Mouse (Mus musculus): ENCODE measurements around the gene Wdr24. TPM values are rescaled to one million over a fixed set of nuclear protein-coding genes. Genes with fewer than 3 reads are reported as not detected.

The Wdr24 gene
- polyA plus RNA-seq, 1 experiment from 2014 or later = 11.9 TPM

DNA sequence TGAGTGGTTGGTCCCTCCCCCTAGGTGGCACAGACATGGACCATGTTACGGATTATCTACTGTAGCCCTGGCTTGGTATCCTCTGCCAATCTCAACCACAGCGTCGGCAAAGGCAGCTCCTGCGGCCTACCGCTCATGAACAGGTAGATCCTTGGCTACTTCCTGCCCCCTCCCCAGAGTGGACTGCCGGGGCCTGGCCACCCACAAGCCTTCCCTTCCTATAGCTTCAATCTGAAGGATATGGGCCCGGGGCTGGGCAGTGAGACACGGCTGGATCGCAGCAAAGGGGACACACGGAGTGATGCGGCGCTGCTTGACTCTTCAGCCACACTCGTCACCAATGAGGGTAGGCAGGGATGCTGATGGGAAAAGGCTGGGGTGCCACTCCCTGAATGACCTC, 3.6 kb downstream of the Wdr24 start:
- Histone ChIP-seq H3K4me2 (no peak overlapping the region), H3K27ac (no peak overlapping the region), H3K4me1 (replicated peaks) (peaks cover 72% of the 10 kb centered on the region), H3K4me3 (replicated peaks) (no peak overlapping the region), H3K9ac (no peak overlapping the region), H3K9me3 (replicated peaks) (no peaks in the 10 kb centered on the region), H3K36me3 (peaks cover 56% of the 10 kb centered on the region), H3K27me3 (peaks cover 7% of the 10 kb centered on the region)
- WGBS (ENCODE audit: insufficient replicate concordance) = 88% methylated on average over 13 of the region's 13 CpGs
- DNase-seq (no peak), ATAC-seq (ENCODE audit: low read depth) (no peak)

DNA sequence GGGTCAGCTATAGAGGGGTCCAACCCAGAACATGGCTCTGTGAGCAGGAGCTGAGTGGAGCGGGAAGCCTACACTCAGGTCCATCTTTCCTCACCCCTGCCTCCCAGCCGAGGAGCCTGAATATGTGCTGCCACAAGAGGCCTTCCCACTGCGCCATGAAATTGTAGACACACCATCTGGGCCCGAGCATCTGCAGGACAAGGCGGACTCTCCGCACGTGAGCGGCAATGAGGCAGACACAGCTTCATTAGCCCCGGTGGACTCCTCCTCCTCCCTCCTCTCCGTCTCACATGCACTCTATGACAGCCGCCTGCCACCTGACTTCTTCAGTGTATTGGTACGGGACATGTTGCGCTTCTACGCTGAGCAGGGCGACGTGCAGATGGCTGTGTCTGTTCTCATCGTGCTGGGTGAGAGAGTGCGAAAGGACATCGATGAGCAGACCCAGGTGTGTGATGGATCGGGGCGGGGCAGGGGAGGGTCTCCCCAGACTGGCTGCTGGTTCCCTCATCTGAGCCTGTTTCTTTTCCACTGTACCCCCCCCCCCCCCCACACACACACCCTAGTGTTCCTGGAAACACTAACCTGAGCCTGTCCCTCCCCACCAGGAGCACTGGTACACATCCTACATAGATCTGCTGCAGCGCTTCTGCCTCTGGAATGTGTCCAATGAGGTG, 4.3 kb downstream of the Wdr24 start:
- H3K4me1 ChIP-seq (replicated peaks) = peaks cover 73% of the 10 kb centered on the region
- DNase-seq = no peak
- no peaks in the 10 kb centered on the region for H3K9me3 ChIP-seq (replicated peaks)
- H3K4me2 ChIP-seq = peak overlapping the region; percentile 99; the same call in 1 of the 2 replicates
- peak overlapping the region; percentile 85; the same call in 1 of the 2 replicates for H3K4me3 ChIP-seq (replicated peaks)
- no peak for ATAC-seq (ENCODE audit: low read depth)
- H3K27ac ChIP-seq = peak overlapping the region; percentile 78; the same call in 1 of the 2 replicates
- 0 out of 2 replicates have a peak, but pooled peaks cover under 1% of the 10 kb centered on the region for H3K27me3 ChIP-seq
- H3K9ac ChIP-seq = no peak overlapping the region; the same call in 1 of the 2 replicates
- WGBS (ENCODE audit: insufficient replicate concordance) = 85% methylated on average over 22 of the region's 22 CpGs
- peaks cover 56% of the 10 kb centered on the region for H3K36me3 ChIP-seq

DNA sequence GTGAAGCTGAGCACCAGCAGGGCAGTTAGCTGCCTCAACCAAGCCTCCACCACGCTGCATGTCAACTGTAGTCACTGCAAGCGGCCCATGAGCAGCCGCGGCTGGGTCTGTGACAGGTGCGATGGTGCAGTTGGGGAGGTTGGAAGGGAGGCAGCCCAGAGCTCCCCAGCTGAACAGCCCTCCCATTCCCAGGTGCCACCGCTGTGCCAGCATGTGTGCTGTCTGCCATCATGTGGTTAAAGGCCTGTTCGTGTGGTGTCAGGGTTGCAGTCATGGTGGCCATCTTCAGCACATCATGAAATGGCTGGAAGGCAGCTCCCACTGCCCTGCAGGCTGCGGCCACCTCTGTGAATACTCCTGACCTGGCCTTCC, 4.8 kb downstream of the Wdr24 start:
- Histone ChIP-seq H3K4me2 (peak overlapping the region; percentile 99), H3K4me1 (replicated peaks) (peaks cover 70% of the 10 kb centered on the region), H3K9ac (peak overlapping the region; percentile 81), H3K27me3 (no peaks in the 10 kb centered on the region), H3K4me3 (replicated peaks) (peak overlapping the region; percentile 85), H3K9me3 (replicated peaks) (no peaks in the 10 kb centered on the region), H3K27ac (peak overlapping the region; percentile 78), H3K36me3 (peaks cover 56% of the 10 kb centered on the region)
- 83% methylated on average over 8 of the region's 8 CpGs for WGBS (ENCODE audit: insufficient replicate concordance)
- DNase-seq (no peak), ATAC-seq (ENCODE audit: low read depth) (no peak)

DNA sequence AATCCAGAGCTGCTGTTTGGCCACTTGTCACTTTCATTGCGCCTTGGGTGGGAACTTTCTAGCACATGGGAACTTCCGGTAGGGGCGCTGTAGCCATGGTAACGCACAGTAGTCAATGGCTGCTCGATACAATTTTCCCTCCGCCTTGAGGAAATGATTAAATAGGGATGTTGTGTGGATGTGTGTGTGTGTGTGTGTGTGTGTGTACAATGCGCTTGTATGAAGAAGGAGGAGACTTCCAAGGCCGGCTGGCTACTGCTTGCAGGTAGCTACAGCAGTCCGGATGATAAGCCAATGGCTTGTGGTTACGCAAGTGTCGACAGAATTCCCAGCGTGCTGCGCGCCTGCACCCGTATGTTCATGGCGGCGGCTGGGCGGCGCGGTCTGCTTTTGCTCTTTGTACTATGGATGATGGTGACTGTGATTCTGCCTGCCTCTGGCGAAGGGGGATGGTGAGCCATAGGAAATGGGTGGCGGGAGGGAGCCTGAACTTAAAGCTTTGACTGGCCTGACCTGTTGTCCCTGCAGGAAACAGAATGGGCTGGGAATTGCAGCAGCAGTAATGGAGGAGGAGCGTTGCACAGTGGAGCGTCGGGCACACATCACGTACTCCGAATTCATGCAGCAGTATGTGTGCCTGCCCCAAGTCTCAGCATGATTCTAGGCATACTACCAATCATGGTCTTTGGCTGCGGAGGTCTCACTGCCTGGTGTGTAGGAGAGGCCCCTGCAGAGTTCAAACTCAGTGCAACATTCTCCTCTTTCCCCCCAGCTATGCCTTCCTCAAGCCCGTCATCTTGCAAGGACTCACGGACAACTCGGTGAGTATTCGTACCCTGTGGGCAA, 5.5 kb downstream of the Wdr24 start, which contains the start of gene Jmjd8:
Gene Jmjd8 (plus strand): TSS at position 156 of the 846 bp plus-strand sequence.
- H3K4me1 ChIP-seq (replicated peaks) = peaks cover 73% of the 10 kb centered on the region
- WGBS (ENCODE audit: insufficient replicate concordance) = 1% methylated on average over 32 of the region's 32 CpGs
- H3K36me3 ChIP-seq = peaks cover 56% of the 10 kb centered on the region
- peak within 1 kb of the TSS; percentile 78 for H3K27ac ChIP-seq
- no peaks in the 10 kb centered on the region for H3K27me3 ChIP-seq
- peak; percentile 37 for ATAC-seq (ENCODE audit: low read depth)
- peak within 1 kb of the TSS; percentile 99 for H3K4me2 ChIP-seq
- H3K4me3 ChIP-seq (replicated peaks) = peak within 1 kb of the TSS; percentile 85
- H3K9me3 ChIP-seq (replicated peaks) = no peaks in the 10 kb centered on the region
- peak; percentile 72 for DNase-seq
- H3K9ac ChIP-seq = peak within 1 kb of the TSS; percentile 81

DNA sequence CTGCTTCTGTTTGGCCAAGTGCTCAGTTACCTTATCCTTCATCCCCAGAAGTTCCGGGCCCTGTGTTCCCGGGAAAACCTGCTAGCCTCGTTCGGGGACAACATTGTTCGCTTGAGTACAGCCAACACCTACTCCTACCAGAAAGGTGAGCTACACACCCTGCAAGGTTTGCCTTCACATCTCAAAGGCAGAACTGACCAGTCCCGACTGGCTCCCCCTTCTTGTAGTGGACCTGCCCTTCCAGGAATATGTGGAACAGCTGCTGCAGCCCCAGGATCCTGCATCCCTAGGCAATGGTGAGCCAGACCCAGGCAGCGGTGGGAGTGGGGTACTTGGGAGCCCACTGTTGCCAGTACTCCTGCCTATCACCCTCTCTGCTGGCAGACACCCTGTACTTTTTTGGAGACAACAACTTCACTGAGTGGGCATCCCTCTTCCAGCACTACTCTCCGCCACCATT, 6.2 kb downstream of the Wdr24 start:
- 44% methylated on average over 8 of the region's 8 CpGs for WGBS (ENCODE audit: insufficient replicate concordance)
- Histone ChIP-seq H3K27ac (peak overlapping the region; percentile 78), H3K36me3 (peaks cover 58% of the 10 kb centered on the region), H3K9me3 (replicated peaks) (no peaks in the 10 kb centered on the region), H3K4me3 (replicated peaks) (peak overlapping the region; percentile 85), H3K4me2 (peak overlapping the region; percentile 99), H3K27me3 (no peaks in the 10 kb centered on the region), H3K4me1 (replicated peaks) (peaks cover 73% of the 10 kb centered on the region), H3K9ac (peak overlapping the region; percentile 81)
- ATAC-seq (ENCODE audit: low read depth) (no peak), DNase-seq (no peak)

DNA sequence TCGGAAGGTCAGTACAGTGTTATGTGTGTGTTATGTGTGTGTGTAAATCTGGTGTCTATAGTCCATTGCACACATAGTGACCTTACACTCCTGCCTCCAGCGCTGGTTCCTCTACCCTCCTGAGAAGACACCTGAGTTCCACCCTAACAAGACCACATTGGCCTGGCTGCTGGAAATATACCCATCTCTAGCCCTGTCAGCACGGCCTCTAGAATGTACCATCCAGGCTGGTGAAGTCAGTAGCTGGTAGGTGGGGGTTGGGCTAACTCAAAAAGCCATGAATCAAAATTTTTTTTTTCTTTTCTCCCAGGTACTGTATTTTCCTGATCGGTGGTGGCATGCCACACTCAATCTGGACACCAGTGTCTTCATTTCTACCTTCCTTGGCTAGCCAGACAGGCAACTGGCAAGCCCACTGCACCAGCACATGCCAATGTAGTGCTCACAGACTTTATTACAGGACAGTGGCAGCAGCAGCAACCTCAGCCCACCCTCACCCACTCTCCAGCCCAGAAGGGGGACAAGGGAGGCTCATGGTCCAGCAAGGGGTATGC, 6.8 kb downstream of the Wdr24 start:
- Histone ChIP-seq H3K4me1 (replicated peaks) (peaks cover 73% of the 10 kb centered on the region), H3K4me3 (replicated peaks) (peak overlapping the region; percentile 85), H3K4me2 (peak overlapping the region; percentile 99), H3K27ac (peak overlapping the region; percentile 78; the same call in 1 of the 2 replicates), H3K9ac (peak overlapping the region; percentile 81), H3K9me3 (replicated peaks) (no peaks in the 10 kb centered on the region), H3K27me3 (no peaks in the 10 kb centered on the region), H3K36me3 (peaks cover 65% of the 10 kb centered on the region)
- 74% methylated on average over 4 of the region's 4 CpGs for WGBS (ENCODE audit: insufficient replicate concordance)
- DNase-seq (no peak), ATAC-seq (ENCODE audit: low read depth) (no peak)

DNA sequence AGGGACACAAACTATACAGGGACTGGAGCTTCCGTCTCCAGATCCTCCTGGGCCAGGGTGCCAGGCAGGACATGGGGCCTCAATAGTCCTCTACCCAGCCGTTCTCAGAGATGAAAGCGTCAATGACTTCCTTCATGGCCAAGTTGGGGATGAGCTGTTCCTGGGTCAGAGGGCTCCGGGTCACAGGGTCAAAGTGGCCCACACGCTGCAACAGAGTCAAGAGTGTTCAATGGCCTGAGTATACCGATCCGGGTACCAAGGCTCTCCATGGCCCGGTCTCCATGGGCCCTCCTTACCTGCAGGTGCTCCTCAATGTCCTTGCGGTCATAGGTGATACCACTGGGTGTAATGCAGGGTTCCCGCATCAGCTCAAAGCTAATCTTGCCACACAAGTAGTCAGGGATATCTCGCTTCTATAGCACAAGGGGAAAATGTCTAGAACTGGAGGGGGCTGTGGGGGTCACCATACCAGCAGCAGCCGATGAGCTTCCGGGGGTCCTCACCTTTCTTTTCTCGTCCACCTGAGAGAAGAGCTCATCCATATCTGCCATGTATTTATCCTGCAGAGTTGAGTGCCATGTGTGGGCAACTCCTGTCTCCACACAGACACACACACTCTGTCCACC, 7.5 kb downstream of the Wdr24 start:
- 81% methylated on average over 14 of the region's 14 CpGs for WGBS (ENCODE audit: insufficient replicate concordance)
- peak overlapping the region; percentile 99 for H3K4me2 ChIP-seq
- peak overlapping the region; percentile 85 for H3K4me3 ChIP-seq (replicated peaks)
- peak overlapping the region; percentile 93; the same call in 1 of the 2 replicates for H3K27ac ChIP-seq
- H3K9me3 ChIP-seq (replicated peaks) = no peaks in the 10 kb centered on the region
- peaks cover 66% of the 10 kb centered on the region for H3K36me3 ChIP-seq
- peaks cover 75% of the 10 kb centered on the region for H3K4me1 ChIP-seq (replicated peaks)
- peak overlapping the region; percentile 89 for H3K9ac ChIP-seq
- DNase-seq (no peak), ATAC-seq (ENCODE audit: low read depth) (no peak)
- H3K27me3 ChIP-seq = no peaks in the 10 kb centered on the region

DNA sequence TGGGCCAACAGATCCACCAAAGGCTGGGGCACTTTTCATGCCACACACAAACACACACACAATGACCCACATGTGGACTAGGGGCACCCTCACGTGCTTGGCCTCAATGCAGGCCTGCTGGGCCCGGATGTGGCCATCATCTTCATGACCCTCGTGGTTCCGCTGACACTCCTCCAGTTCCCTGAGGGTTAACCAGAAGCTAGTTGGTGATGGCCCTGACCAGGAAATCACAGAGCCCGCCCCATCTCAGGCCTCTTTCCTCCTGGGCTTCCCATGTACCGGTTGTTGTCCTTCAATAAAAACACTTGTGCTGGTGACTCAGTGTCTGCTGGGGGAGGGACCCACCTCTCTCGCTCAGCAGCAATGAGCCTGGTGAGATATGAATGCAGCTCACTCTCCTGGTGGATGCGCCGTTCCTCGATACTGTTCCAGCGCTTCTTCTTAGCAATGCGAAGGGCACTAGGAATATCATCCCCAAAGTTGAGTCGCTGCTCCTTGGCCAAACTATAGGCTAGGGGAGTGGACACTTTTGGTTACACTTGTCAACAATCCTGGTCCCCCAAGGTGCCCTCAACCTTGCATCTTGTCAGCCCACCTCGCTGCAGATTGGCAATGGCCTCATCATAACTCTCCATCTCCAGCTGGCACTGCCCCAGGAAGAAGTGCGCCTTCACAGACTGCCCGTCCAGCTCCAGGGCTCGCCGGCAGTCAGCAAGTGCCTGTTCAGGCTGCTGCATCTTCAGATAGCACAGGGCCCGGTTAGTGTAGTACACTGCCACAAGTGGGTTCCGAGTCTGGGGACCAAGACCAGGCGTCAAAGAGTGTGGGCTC, 8.2 kb downstream of the Wdr24 start:
- Histone ChIP-seq H3K27me3 (no peaks in the 10 kb centered on the region), H3K4me1 (replicated peaks) (peaks cover 80% of the 10 kb centered on the region), H3K9me3 (replicated peaks) (no peaks in the 10 kb centered on the region), H3K36me3 (peaks cover 59% of the 10 kb centered on the region), H3K27ac (peak overlapping the region; percentile 93), H3K4me2 (peak overlapping the region; percentile 99), H3K9ac (peak overlapping the region; percentile 89), H3K4me3 (replicated peaks) (peak overlapping the region; percentile 85)
- no peak for ATAC-seq (ENCODE audit: low read depth)
- DNase-seq = no peak
- WGBS (ENCODE audit: insufficient replicate concordance) = 39% methylated on average over 21 of the region's 21 CpGs

DNA sequence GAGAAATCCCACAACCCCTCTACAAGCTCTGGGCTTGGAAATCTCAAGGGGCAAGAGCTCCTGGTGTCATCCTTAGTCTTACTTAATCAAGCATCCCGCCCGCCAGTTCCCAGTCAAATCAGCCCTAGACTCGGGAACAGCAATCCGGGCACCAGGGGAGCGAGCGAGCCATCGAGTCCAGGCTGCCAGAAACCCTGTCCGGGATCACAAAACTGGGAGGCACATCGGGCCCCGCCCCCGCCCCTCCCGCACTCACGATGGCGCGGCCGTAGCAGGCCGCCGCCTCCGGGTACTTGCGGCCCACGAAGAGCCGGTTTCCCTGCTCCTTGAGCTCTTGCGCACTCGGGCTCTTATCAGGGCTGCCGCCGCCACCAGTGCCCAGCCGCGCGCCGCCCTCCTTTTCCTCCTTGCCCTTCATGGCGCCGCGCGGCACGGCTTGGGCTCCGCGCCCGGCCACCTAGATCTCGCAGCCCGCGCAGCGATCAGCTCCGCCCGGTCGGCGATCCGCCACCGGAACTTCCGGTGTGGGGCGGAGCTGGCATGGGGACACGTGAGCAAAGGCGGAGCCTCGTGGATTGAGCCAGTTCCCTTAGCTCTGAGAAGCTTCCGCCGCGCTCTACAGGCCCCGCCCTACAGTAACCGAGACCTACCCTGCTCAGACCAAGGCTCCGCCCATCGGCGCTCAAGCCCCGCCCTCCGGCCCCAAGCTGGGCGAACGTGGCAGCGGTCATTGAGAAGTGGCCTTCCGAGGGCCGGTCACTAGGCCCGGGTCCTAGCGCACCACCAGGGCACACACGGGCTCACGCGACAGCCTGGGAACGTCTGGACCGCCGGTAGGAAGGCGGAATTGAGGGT, 9.2 kb downstream of the Wdr24 start:
- H3K27me3 ChIP-seq = no peaks in the 10 kb centered on the region
- peaks cover 53% of the 10 kb centered on the region for H3K36me3 ChIP-seq
- peaks cover 85% of the 10 kb centered on the region for H3K4me1 ChIP-seq (replicated peaks)
- under 1% methylated on average over 76 of the region's 77 CpGs for WGBS (ENCODE audit: insufficient replicate concordance)
- DNase-seq (peak; percentile 99), ATAC-seq (ENCODE audit: low read depth) (peak; percentile 89)
- H3K9ac ChIP-seq = peak overlapping the region; percentile 92
- peak overlapping the region; percentile 93 for H3K27ac ChIP-seq
- H3K9me3 ChIP-seq (replicated peaks) = no peaks in the 10 kb centered on the region
- H3K4me3 ChIP-seq (replicated peaks) = peak overlapping the region; percentile 85
- peak overlapping the region; percentile 99 for H3K4me2 ChIP-seq

Data from liver, embryonic 13.5 days (tissue).